Mouse (Mus musculus) neural tube, embryonic 14.5 days (tissue): Measurements from ENCODE around the gene Vmn1r132. TPM values are rescaled to one million over a fixed set of nuclear protein-coding genes. Genes with fewer than 3 reads are reported as not detected.
"Not testable (repeated sequence)": the region's sequence is repeated elsewhere in the genome, so short reads cannot be mapped to it uniquely, and the experiment has no call there.

Experiments used
- ATAC-seq: fragments of 200-750 bp; cut with Nextera tagmentation; 2 replicates; pipeline ENCODE4 v1.8.0; 2017; ENCODE audit warnings: low read depth, mild to moderate bottlenecking, moderate TSS enrichment, moderate library complexity
- H3K27ac ChIP-seq: fragments of 300-500 bp; sonication (generic); 2 replicates; pipeline ENCODE4 v1.5.1; 2014; ENCODE audit warnings: low read depth, mild to moderate bottlenecking, control low read depth, low read length, moderate library complexity, mixed read lengths
- H3K27me3 ChIP-seq: fragments of 300-500 bp; sonication (generic); 2 replicates; pipeline ENCODE4 v1.6.1; 2014; ENCODE audit warnings: low read length; ENCODE audit not compliant: control insufficient read depth, insufficient read depth
- H3K36me3 ChIP-seq: fragments of 300-500 bp; sonication (generic); 2 replicates; pipeline ENCODE4 v1.6.1; 2014; ENCODE audit warnings: low read length, mixed read lengths; ENCODE audit not compliant: control insufficient read depth, insufficient read depth
- H3K4me1 ChIP-seq: fragments of 300-500 bp; sonication (generic); 2 replicates; pipeline ENCODE4 v1.6.1; 2014; ENCODE audit warnings: low read length; ENCODE audit not compliant: control insufficient read depth, insufficient read depth
- H3K4me2 ChIP-seq: fragments of 300-500 bp; sonication (generic); 2 replicates; pipeline ENCODE4 v1.6.1; 2014; ENCODE audit warnings: mild to moderate bottlenecking, low read depth, low read length, control low read depth
- H3K4me3 ChIP-seq: fragments of 300-500 bp; sonication (generic); 2 replicates; pipeline ENCODE4 v1.5.1; 2014; ENCODE audit warnings: low read depth, low read length, control low read depth, mixed read lengths
- H3K9ac ChIP-seq: fragments of 300-500 bp; sonication (generic); replicated peaks from 2 replicates; pipeline ENCODE4 v1.6.1; 2014; ENCODE audit warnings: low read depth, mild to moderate bottlenecking, control low read depth, low read length, mixed read lengths
- H3K9me3 ChIP-seq: fragments of 300-500 bp; sonication (generic); 2 replicates; pipeline ENCODE4 v1.6.1; 2016; ENCODE audit warnings: low read length; ENCODE audit not compliant: control insufficient read depth
- WGBS: fragments of 180-500 bp; shearing (Covaris S2); extraction: QIAGEN DNeasy Blood & Tissue Kit; methylation state at CpG from one replicate; pipeline ENCODE4 v1.1.7; 2014; 5-methylcytosine and 5-hydroxymethylcytosine counted together
- polyA plus RNA-seq: library from polyadenylated mRNA; unstranded; fragments of >200 nt; fragmentation: Nextera tagmentation; extraction: Ambion mirVana; gene quantifications from 2 replicates; pipeline ENCODE4 v1.2.1, GENCODE M21; 2014

The Vmn1r132 gene
- not detected in 2 replicates for polyA plus RNA-seq

GRCm38 (mm10) chr7:21613792-21614191 is at the start of gene Vmn1r132:
Vmn1r132 (plus strand) TSS chr7:21614092.
- H3K27ac ChIP-seq, ATAC-seq, H3K27me3 ChIP-seq, H3K4me3 ChIP-seq, H3K9ac ChIP-seq, H3K36me3 ChIP-seq, H3K4me2 ChIP-seq, H3K4me1 ChIP-seq, H3K9me3 ChIP-seq: not testable (repeated sequence)
- no CpG with 5 or more reads among the region's 3 CpGs for WGBS

Other genes starting within 250 kb of the Vmn1r132 start
- gene Gm6882, start 181.3 kb upstream of the Vmn1r132 start, polyA plus RNA-seq: not detected in 2 replicates
- not detected in 2 replicates for gene Vmn1r130, start 102.3 kb upstream of the Vmn1r132 start, polyA plus RNA-seq
- not detected in 2 replicates for gene Vmn1r131, start 68.0 kb upstream of the Vmn1r132 start, polyA plus RNA-seq
- gene Gm4175, start 147.4 kb downstream of the Vmn1r132 start, polyA plus RNA-seq: not detected in 2 replicates
- gene Gm4177, start 182.6 kb downstream of the Vmn1r132 start, polyA plus RNA-seq: not detected in 2 replicates
- gene Vmn1r135, start 218.3 kb downstream of the Vmn1r132 start, polyA plus RNA-seq: not detected in 2 replicates
- not detected in 2 replicates for gene Gm5725, start 230.2 kb downstream of the Vmn1r132 start, polyA plus RNA-seq